Mouse (Mus musculus): ENCODE measurements at regions not wholly inside any gene's neighbourhood (a gene's known extent, or its start where the extent isn't known, plus 50 kb on each side); places are given as distances from the start of the nearest gene placed in this dataset.
"Not testable (repeated sequence)": the region's sequence is repeated elsewhere in the genome, so short reads cannot be mapped to it uniquely, and the experiment has no call there.

DNA sequence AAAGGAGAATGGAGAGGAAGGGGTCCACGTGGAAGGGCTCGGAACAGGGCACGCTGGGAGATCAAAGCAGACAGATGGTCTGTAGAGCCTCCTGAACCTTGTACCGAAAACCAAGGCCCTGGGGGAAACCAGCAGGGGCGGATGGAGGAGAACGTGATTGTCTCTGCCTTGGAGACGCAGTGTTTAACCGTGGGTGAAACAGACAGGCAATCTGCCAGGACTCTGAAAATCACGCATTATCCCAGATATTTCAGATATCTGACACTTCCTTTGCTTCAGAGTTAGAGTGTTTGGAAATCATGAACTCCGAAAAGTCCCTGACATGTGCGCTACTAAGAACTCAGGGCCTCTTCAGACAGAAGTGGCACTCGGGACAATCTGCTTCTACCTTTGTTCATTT is 126.1 kb downstream of the Cenpf start:
- Histone ChIP-seq H3K4me3 (ENCODE audit: low read depth, low read length) (no peak overlapping the region), H3K9ac (ENCODE audit: low read depth, low read length) (no peak overlapping the region), H3K9me3 (ENCODE audit: control insufficient read depth) (no peaks in the 10 kb centered on the region), H3K27me3 (replicated peaks; ENCODE audit: control insufficient read depth, insufficient read depth, low read length) (no peaks in the 10 kb centered on the region), H3K27ac (ENCODE audit: low read depth, low read length) (no peak overlapping the region), H3K4me1 (replicated peaks; ENCODE audit: control insufficient read depth, insufficient read depth, low read length) (no peaks in the 10 kb centered on the region), H3K36me3 (ENCODE audit: control insufficient read depth, insufficient read depth) (no peaks in the 10 kb centered on the region), H3K4me2 (replicated peaks; ENCODE audit: low read depth) (no peak overlapping the region)
- no peak for TF ChIP-seq CTCF (IDR thresholded peaks at IDR 0.05; ENCODE audit: low read depth)
- no peak for ATAC-seq
- 86% methylated on average over 12 of the region's 12 CpGs for WGBS

DNA sequence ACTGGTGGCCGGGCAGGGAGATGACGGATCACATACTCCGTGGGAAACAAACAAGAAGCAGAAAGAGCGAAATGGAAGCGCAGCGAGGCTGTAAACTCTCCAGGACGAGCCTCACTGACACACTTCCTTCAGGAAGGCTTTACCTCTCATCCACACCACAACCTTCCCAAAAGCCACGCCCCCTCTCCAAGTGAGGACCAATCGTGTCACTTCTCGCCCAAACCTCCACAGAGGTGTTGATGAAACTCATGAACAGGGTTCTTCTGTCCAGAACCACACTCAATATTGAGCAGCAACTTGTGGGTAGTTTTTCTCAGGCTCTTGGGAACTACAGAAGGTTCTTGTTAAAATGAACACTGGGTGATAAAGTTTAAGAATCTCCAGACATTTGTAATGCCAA is 127.3 kb downstream of the Cenpf start:
- no peak overlapping the region for H3K4me2 ChIP-seq (replicated peaks; ENCODE audit: low read depth)
- H3K4me3 ChIP-seq (ENCODE audit: low read depth, low read length): no peak overlapping the region
- no peak for TF ChIP-seq CTCF (IDR thresholded peaks at IDR 0.05; ENCODE audit: low read depth)
- no peaks in the 10 kb centered on the region for H3K4me1 ChIP-seq (replicated peaks; ENCODE audit: control insufficient read depth, insufficient read depth, low read length)
- no peaks in the 10 kb centered on the region for H3K9me3 ChIP-seq (ENCODE audit: control insufficient read depth)
- no peaks in the 10 kb centered on the region for H3K36me3 ChIP-seq (ENCODE audit: control insufficient read depth, insufficient read depth)
- WGBS: 28% methylated on average over 10 of the region's 10 CpGs
- no peaks in the 10 kb centered on the region for H3K27me3 ChIP-seq (replicated peaks; ENCODE audit: control insufficient read depth, insufficient read depth, low read length)
- no peak overlapping the region for H3K9ac ChIP-seq (ENCODE audit: low read depth, low read length)
- no peak overlapping the region for H3K27ac ChIP-seq (ENCODE audit: low read depth, low read length)
- ATAC-seq: no peak

DNA sequence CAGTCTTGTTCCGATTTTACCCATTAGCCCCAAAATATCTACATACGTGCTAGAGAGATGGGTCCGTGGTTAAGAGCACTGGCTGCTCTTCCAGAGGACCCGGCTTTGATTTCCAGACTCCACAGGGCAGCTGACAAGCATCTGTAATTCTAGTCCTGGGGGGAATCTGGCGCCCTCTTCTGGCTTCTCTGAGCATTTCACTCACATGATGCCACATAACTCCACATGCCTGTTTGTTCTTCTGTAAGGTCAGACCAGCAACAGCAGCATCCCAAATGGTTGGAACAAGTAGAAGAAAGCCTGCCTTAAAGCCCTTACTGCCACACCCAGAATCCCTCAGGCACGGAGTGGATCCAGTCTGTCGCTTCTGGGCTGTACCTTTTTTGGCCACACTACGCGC is 137.0 kb downstream of the Cenpf start:
- no peaks in the 10 kb centered on the region for H3K27me3 ChIP-seq (replicated peaks; ENCODE audit: control insufficient read depth, insufficient read depth, low read length)

DNA sequence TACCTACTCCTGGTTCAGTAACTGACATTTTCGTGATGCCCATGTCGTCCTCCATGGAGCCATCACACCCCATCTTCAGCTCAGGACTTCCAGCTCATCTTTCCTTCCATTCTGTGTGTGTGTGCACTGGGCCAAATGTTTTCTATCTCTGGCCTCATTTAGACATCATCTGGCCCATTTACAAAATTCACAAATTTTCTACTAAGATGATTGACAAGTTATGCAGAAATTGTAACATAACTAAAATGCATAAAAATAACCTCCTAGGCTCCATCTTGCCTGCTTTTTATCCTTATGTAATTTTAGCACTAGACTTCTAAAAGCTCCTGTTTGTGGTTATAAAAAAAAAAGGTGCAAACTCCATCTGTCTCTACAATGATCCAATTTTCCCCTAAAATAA is 130.8 kb upstream of the Kcnk2 start:
- no peak for TF ChIP-seq CTCF (IDR thresholded peaks at IDR 0.05; ENCODE audit: low read depth)
- no peak for ATAC-seq
- Histone ChIP-seq H3K36me3 (ENCODE audit: control insufficient read depth, insufficient read depth) (no peaks in the 10 kb centered on the region), H3K4me2 (replicated peaks; ENCODE audit: low read depth) (no peak overlapping the region), H3K27ac (ENCODE audit: low read depth, low read length) (no peak overlapping the region), H3K9me3 (ENCODE audit: control insufficient read depth) (no peaks in the 10 kb centered on the region), H3K27me3 (replicated peaks; ENCODE audit: control insufficient read depth, insufficient read depth, low read length) (no peaks in the 10 kb centered on the region), H3K9ac (ENCODE audit: low read depth, low read length) (no peak overlapping the region), H3K4me3 (ENCODE audit: low read depth, low read length) (no peak overlapping the region), H3K4me1 (replicated peaks; ENCODE audit: control insufficient read depth, insufficient read depth, low read length) (no peaks in the 10 kb centered on the region)
- 95% methylated on average over 2 of the region's 2 CpGs for WGBS

More for the DNA sequence above, 137.0 kb downstream of the Cenpf start:
- 89% methylated on average over 9 of the region's 9 CpGs for WGBS
- peak; percentile 49 for TF ChIP-seq CTCF (IDR thresholded peaks at IDR 0.05; ENCODE audit: low read depth)
- Histone ChIP-seq H3K36me3 (ENCODE audit: control insufficient read depth, insufficient read depth) (no peaks in the 10 kb centered on the region), H3K9ac (ENCODE audit: low read depth, low read length) (no peak overlapping the region), H3K4me3 (ENCODE audit: low read depth, low read length) (no peak overlapping the region), H3K9me3 (ENCODE audit: control insufficient read depth) (no peaks in the 10 kb centered on the region), H3K27ac (ENCODE audit: low read depth, low read length) (no peak overlapping the region), H3K4me2 (replicated peaks; ENCODE audit: low read depth) (no peak overlapping the region), H3K4me1 (replicated peaks; ENCODE audit: control insufficient read depth, insufficient read depth, low read length) (no peaks in the 10 kb centered on the region)
- no peak for ATAC-seq

DNA sequence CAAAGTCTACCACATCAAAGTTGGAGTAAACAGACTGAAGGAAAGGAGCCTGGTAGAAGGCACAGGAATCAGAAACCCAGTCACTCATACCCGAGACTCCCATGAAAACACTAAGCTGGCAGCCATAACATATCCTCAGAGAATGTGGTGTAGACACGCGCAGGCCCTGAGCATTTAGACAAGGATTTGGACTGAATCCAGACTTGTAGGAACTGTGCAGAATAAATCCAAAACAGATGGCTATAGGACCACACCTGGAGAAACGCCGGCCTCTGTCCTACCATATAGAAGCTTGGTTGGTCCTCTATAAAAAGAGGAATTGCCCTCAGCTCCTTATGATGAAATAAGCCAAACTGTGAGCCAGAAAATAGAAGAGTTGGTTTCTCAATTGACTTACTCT is 124.3 kb upstream of the Kcnk2 start:
- TF ChIP-seq CTCF (IDR thresholded peaks at IDR 0.05; ENCODE audit: low read depth): no peak
- Histone ChIP-seq H3K4me1 (replicated peaks; ENCODE audit: control insufficient read depth, insufficient read depth, low read length) (no peaks in the 10 kb centered on the region), H3K27me3 (replicated peaks; ENCODE audit: control insufficient read depth, insufficient read depth, low read length) (no peaks in the 10 kb centered on the region), H3K4me2 (replicated peaks; ENCODE audit: low read depth) (no peak overlapping the region), H3K27ac (ENCODE audit: low read depth, low read length) (no peak overlapping the region), H3K4me3 (ENCODE audit: low read depth, low read length) (no peak overlapping the region), H3K9ac (ENCODE audit: low read depth, low read length) (no peak overlapping the region), H3K36me3 (ENCODE audit: control insufficient read depth, insufficient read depth) (no peaks in the 10 kb centered on the region), H3K9me3 (ENCODE audit: control insufficient read depth) (no peaks in the 10 kb centered on the region)
- WGBS: 81% methylated on average over 5 of the region's 5 CpGs
- ATAC-seq: no peak

DNA sequence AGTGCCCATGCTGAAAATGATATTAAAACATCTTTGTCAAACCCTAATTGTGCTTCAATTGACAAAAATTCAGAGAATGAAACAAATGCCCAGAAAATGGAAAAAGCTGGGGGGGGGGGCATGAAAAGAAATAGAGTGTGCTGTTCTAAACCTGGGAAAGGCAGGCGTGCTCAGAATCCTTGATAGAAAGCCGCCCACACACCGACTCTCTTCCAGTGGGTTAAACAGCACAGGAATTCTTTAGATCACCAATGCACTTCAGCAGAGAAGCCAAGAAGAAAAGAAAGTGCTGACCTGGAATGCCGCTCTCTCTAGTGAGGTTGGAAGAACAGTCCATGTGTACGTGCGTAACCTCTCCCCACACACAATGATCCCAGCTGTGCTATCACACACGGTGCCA is 113.4 kb upstream of the Kcnk2 start:
- ATAC-seq: no peak
- H3K4me2 ChIP-seq (replicated peaks; ENCODE audit: low read depth): no peak overlapping the region
- H3K4me1 ChIP-seq (replicated peaks; ENCODE audit: control insufficient read depth, insufficient read depth, low read length): no peaks in the 10 kb centered on the region
- no peak overlapping the region for H3K4me3 ChIP-seq (ENCODE audit: low read depth, low read length)
- no peak overlapping the region for H3K27ac ChIP-seq (ENCODE audit: low read depth, low read length)
- no peaks in the 10 kb centered on the region for H3K9me3 ChIP-seq (ENCODE audit: control insufficient read depth)
- H3K9ac ChIP-seq (ENCODE audit: low read depth, low read length): no peak overlapping the region
- no peak for TF ChIP-seq CTCF (IDR thresholded peaks at IDR 0.05; ENCODE audit: low read depth)
- no peaks in the 10 kb centered on the region for H3K36me3 ChIP-seq (ENCODE audit: control insufficient read depth, insufficient read depth)
- 83% methylated on average over 7 of the region's 7 CpGs for WGBS
- H3K27me3 ChIP-seq (replicated peaks; ENCODE audit: control insufficient read depth, insufficient read depth, low read length): no peaks in the 10 kb centered on the region

DNA sequence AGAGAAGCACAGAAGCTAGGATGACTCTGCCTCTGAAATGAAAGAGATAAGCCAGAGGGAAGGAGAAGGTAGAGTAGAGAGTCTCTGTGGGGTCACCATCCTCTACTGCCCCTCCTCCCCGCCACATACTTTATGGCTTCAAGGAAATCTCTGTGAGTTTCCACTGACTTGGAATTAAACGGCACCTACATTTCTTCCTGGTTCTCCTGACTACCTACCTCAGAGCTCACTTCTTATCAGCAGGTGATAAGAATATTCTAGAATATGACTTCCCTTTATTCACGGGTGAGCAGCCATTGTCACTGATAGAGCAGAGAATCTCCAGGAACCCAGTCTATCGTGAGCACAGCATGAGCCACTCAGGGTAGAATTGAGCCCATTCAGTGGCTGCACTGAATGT is 111.3 kb upstream of the Kcnk2 start:
- no peak for ATAC-seq
- Histone ChIP-seq H3K36me3 (ENCODE audit: control insufficient read depth, insufficient read depth) (no peaks in the 10 kb centered on the region), H3K4me3 (ENCODE audit: low read depth, low read length) (no peak overlapping the region), H3K27me3 (replicated peaks; ENCODE audit: control insufficient read depth, insufficient read depth, low read length) (no peaks in the 10 kb centered on the region), H3K4me1 (replicated peaks; ENCODE audit: control insufficient read depth, insufficient read depth, low read length) (no peaks in the 10 kb centered on the region), H3K27ac (ENCODE audit: low read depth, low read length) (no peak overlapping the region), H3K9me3 (ENCODE audit: control insufficient read depth) (no peaks in the 10 kb centered on the region), H3K9ac (ENCODE audit: low read depth, low read length) (no peak overlapping the region), H3K4me2 (replicated peaks; ENCODE audit: low read depth) (no peak overlapping the region)
- 41% methylated on average over 4 of the region's 4 CpGs for WGBS
- no peak for TF ChIP-seq CTCF (IDR thresholded peaks at IDR 0.05; ENCODE audit: low read depth)

DNA sequence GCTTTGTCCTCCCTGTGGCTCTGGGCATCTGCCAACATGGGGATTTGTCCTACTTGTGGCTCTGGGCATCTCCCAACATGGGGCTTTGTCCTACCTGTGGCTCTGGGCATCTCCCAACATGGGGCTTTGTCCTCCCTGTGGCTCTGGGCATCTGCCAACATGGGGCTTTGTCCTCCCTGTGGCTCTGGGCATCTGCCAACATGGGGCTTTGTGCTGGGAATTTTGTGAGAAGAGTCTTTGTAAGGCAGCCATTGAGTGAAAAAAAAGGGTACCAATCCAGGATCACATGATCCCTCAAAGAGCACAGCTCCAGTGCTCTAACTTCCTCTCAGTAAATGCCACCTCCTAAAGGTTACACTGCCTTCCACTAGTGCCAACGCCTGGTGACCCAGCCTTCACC is 105.2 kb upstream of the Kcnk2 start:
- not testable (repeated sequence) for H3K9me3 ChIP-seq (ENCODE audit: control insufficient read depth); H3K4me3 ChIP-seq (ENCODE audit: low read depth, low read length); H3K27ac ChIP-seq (ENCODE audit: low read depth, low read length); H3K9ac ChIP-seq (ENCODE audit: low read depth, low read length); H3K27me3 ChIP-seq (replicated peaks; ENCODE audit: control insufficient read depth, insufficient read depth, low read length); H3K4me2 ChIP-seq (replicated peaks; ENCODE audit: low read depth); H3K36me3 ChIP-seq (ENCODE audit: control insufficient read depth, insufficient read depth); ATAC-seq; H3K4me1 ChIP-seq (replicated peaks; ENCODE audit: control insufficient read depth, insufficient read depth, low read length)
- WGBS: 76% methylated on average over 1 of the region's 1 CpGs

Data from intestine, postnatal 0 days (tissue).